Mouse (Mus musculus) T-cell, adult 2 months (primary cell): ENCODE results near the gene Mgat5.

ENCODE experiments used
- DNase-seq: peaks from one replicate; pipeline ENCODE4 v3.0.0; 2022; ENCODE audit warnings: low spot score

The Mgat5 gene

GRCm38 (mm10) chr1:127218182-127218581 is 13.4 kb downstream of the Mgat5 start:
- DNase-seq = no peak

GRCm38 (mm10) chr1:127219161-127219560 is 14.3 kb downstream of the Mgat5 start:
- DNase-seq = no peak

- no peak for DNase-seq
Observed at GRCm38 (mm10) chr1:127219621-127220020, 14.8 kb downstream of the Mgat5 start.

- DNase-seq = no peak
Observed at GRCm38 (mm10) chr1:127221998-127222736, 17.4 kb downstream of the Mgat5 start.

GRCm38 (mm10) chr1:127225060-127225459 is 20.2 kb downstream of the Mgat5 start:
- no peak for DNase-seq

GRCm38 (mm10) chr1:127229011-127229410 is 24.2 kb downstream of the Mgat5 start:
- no peak for DNase-seq

- peak; percentile 60 for DNase-seq
Observed at GRCm38 (mm10) chr1:127230468-127230867, 25.7 kb downstream of the Mgat5 start.

GRCm38 (mm10) chr1:127233191-127233651 is 28.4 kb downstream of the Mgat5 start:
- peak; percentile 69 for DNase-seq

- DNase-seq = no peak
Observed at GRCm38 (mm10) chr1:127235157-127235556, 30.3 kb downstream of the Mgat5 start.

- DNase-seq = no peak
Observed at GRCm38 (mm10) chr1:127236396-127236795, 31.6 kb downstream of the Mgat5 start.

- DNase-seq = no peak
Observed at GRCm38 (mm10) chr1:127238871-127239314, 34.1 kb downstream of the Mgat5 start.

- DNase-seq = peak; percentile 17
Observed at GRCm38 (mm10) chr1:127239914-127240313, 35.1 kb downstream of the Mgat5 start.

- peak; percentile 15 for DNase-seq
Observed at GRCm38 (mm10) chr1:127242151-127242887, 37.5 kb downstream of the Mgat5 start.

GRCm38 (mm10) chr1:127242888-127243588 is 38.2 kb downstream of the Mgat5 start:
- DNase-seq = no peak

- DNase-seq = no peak
Observed at GRCm38 (mm10) chr1:127244054-127244770, 39.4 kb downstream of the Mgat5 start.

GRCm38 (mm10) chr1:127246158-127246557 is 41.3 kb downstream of the Mgat5 start:
- DNase-seq = no peak

- DNase-seq = no peak
Observed at GRCm38 (mm10) chr1:127248433-127248832, 43.6 kb downstream of the Mgat5 start.

- DNase-seq = no peak
Observed at GRCm38 (mm10) chr1:127249621-127250020, 44.8 kb downstream of the Mgat5 start.

- DNase-seq = no peak
Observed at GRCm38 (mm10) chr1:127250313-127250712, 45.5 kb downstream of the Mgat5 start.

- DNase-seq = no peak
Observed at GRCm38 (mm10) chr1:127251751-127252150, 46.9 kb downstream of the Mgat5 start.

- no peak for DNase-seq
Observed at GRCm38 (mm10) chr1:127257005-127257404, 52.2 kb downstream of the Mgat5 start.

GRCm38 (mm10) chr1:127259669-127260068 is 54.9 kb downstream of the Mgat5 start:
- DNase-seq = no peak
